In genomic region chr7:19088813-19089212, GRCm38 (mm10) we compare ENCODE assay signal across 8 mouse cellular contexts. TPM values are rescaled to one million over a fixed set of nuclear protein-coding genes. Genes with fewer than 3 reads are reported as not detected.
A peak's percentile ranks its signal among the peaks of the same experiment; 100 is the strongest.
DNase-seq lines count a peak whose midpoint lies in the region; ATAC-seq and TF ChIP-seq lines count a peak whose summit lies in the region.
"Had no signal": no experiment of that assay in that cellular context is flagged by ENCODE, and none has a peak within 500 bp of the region (broad histone marks: within the 10 kb centered on the region; RNA-seq: fewer than 3 reads in every experiment).

No protein-coding gene starts in this region.

- no peak for TF ChIP-seq POLR2A in bone marrow macrophage, adult 2 months (IDR thresholded peaks at IDR 0.05; ENCODE audit: borderline replicate concordance, low read depth, low read length)

- no peaks in the 10 kb centered on the region for H3K27me3 ChIP-seq in lung, postnatal 0 days (replicated peaks; ENCODE audit: insufficient read depth, low read length)

- peaks cover 8% of the 10 kb centered on the region; the same call in 1 of the 2 replicates for H3K36me3 ChIP-seq in ES-E14 (ENCODE audit: control insufficient read depth, insufficient read depth, low read length, poor library complexity, severe bottlenecking)
- no peaks in the 10 kb centered on the region for H3K36me3 ChIP-seq in lung, postnatal 0 days (ENCODE audit: insufficient read depth, low read length)

- H3K9ac ChIP-seq in ES-E14 (ENCODE audit: insufficient read depth, low read depth, low read length, poor library complexity, severe bottlenecking) = no peak overlapping the region
- H3K9ac ChIP-seq in lung, postnatal 0 days (replicated peaks; ENCODE audit: low read depth) = no peak overlapping the region

- H3K27ac ChIP-seq in ES-E14 (ENCODE audit: insufficient read depth, low read depth, low read length, poor library complexity, severe bottlenecking) = no peak overlapping the region
- no peak overlapping the region for H3K27ac ChIP-seq in bone marrow macrophage, adult 2 months (ENCODE audit: insufficient read depth, low read depth, low read length)
- no peak overlapping the region for H3K27ac ChIP-seq in lung, postnatal 0 days (ENCODE audit: low read length)
- H3K27ac ChIP-seq: macrophage had no signal

- H3K4me2 ChIP-seq in lung, postnatal 0 days (replicated peaks; ENCODE audit: low read depth, low read length) = no peak overlapping the region

- ATAC-seq in lung, postnatal 0 days = no peak

- H3K4me3 ChIP-seq in ES-E14 (ENCODE audit: insufficient read depth in 1 of 2, low read depth in 1 of 2, low read length in 2 of 2, poor library complexity in 1 of 2, severe bottlenecking in 1 of 2) = no peak overlapping the region
- H3K4me3 ChIP-seq in bone marrow macrophage, adult 2 months (ENCODE audit: insufficient read depth, low read length) = no peak overlapping the region
- H3K4me3 ChIP-seq in lung, postnatal 0 days (ENCODE audit: low read depth, low read length) = no peak overlapping the region

- 34% methylated on average over 10 of the region's 10 CpGs for WGBS in lung, postnatal 0 days

- no peaks in the 10 kb centered on the region for H3K9me3 ChIP-seq in ES-E14 (ENCODE audit: control insufficient read depth, insufficient read depth, low read depth, low read length)
- no peaks in the 10 kb centered on the region for H3K9me3 ChIP-seq in lung, postnatal 0 days (ENCODE audit: low read length)

- in situ Hi-C loops in ES-E14 (cut with MboI; ENCODE audit: low sequenced_read_pairs in 2 of 2, unreplicated experiment in 2 of 2) = no loop called here

- DNase-seq in left cerebral cortex, adult 11 months (ENCODE audit: low spot score) = peak; percentile 55
- DNase-seq in left cerebral cortex, adult 8-10 months (ENCODE audit: low spot score in 2 of 2) = no peak
- DNase-seq in ES-E14 (ENCODE audit: low read depth, low spot score) = peak; percentile 58
- peak; percentile 54 for DNase-seq in gastrocnemius, postnatal 25 days
- DNase-seq in lung, postnatal 0 days (ENCODE audit: low spot score) = peak; percentile 76
- DNase-seq in spleen, adult 18-20 months = peak; percentile 59 to 83

- no peak for TF ChIP-seq EP300 in lung, postnatal 0 days (IDR thresholded peaks at IDR 0.05)

- peak; percentile 58; the same call in 1 of the 2 replicates for TF ChIP-seq CTCF in bone marrow macrophage, adult 2 months (IDR thresholded peaks at IDR 0.05; ENCODE audit: low read depth, low read length)
- TF ChIP-seq CTCF in lung, postnatal 0 days (IDR thresholded peaks at IDR 0.05) = peak; percentile 89

- H3K4me1 ChIP-seq in ES-E14 (ENCODE audit: control insufficient read depth in 2 of 2, insufficient read depth in 2 of 2, low read length in 2 of 2, poor library complexity in 1 of 2) = peaks cover 1 to 35% of the 10 kb centered on the region in 2 experiments; a peak in 2 of 4 replicates
- peaks cover 14% of the 10 kb centered on the region for H3K4me1 ChIP-seq in bone marrow macrophage, adult 2 months (ENCODE audit: control insufficient read depth, insufficient read depth, low read length)
- H3K4me1 ChIP-seq in lung, postnatal 0 days (ENCODE audit: insufficient read depth, low read depth, low read length) = peaks cover 18% of the 10 kb centered on the region

TF ChIP-seq in ES-E14, 5 proteins besides CTCF, POLR2A, EP300 and RAD21:
- TF ChIP-seq HCFC1 (IDR thresholded peaks at IDR 0.05; ENCODE audit: borderline replicate concordance, insufficient read depth, low read length) = no peak
- no peak for TF ChIP-seq CHD2 (IDR thresholded peaks at IDR 0.05; ENCODE audit: low read depth, low read length)
- TF ChIP-seq MAFK (IDR thresholded peaks at IDR 0.05; ENCODE audit: insufficient read depth, low read depth, low read length) = no peak
- no peak for TF ChIP-seq ZC3H11A (IDR thresholded peaks at IDR 0.05; ENCODE audit: borderline replicate concordance, low read depth, low read length)
- TF ChIP-seq ZNF384 (IDR thresholded peaks at IDR 0.05; ENCODE audit: low read depth, low read length) = no peak

RNA-seq across cellular contexts. Expression of gene Dmpk, which starts 5.2 kb away (rescaled TPM):
- total RNA-seq in left cerebral cortex, adult 8-10 months (2022) = 10 to 100 TPM; 25.0 to 39.7 (median 31.6) TPM
- 32.6 and 34.1 TPM in 2 replicates for total RNA-seq in ES-E14 (2012; rRNA removed)
- polyA plus RNA-seq in bone marrow macrophage, adult 2 months (2012; ENCODE audit: insufficient read depth, insufficient read length, missing spikeins) = 2.9 and 4.2 TPM in 2 replicates
- total RNA-seq in gastrocnemius, postnatal 25 days (2021) = 100 to 1,000 TPM; 315 to 350 TPM
- polyA plus RNA-seq in lung, postnatal 0 days (2015; fragmentation: Nextera tagmentation; extraction: Ambion mirVana) = 11.5 and 14.7 TPM in 2 replicates

RNA-seq across cellular contexts. Expression of gene Six5, which starts 5.6 kb away (rescaled TPM):
- 1 to 10 TPM; 2.0 to 2.5 (median 2.3) TPM for total RNA-seq in left cerebral cortex, adult 8-10 months (2022)
- total RNA-seq in ES-E14 (2012; rRNA removed) = 2.9 and 3.0 TPM in 2 replicates
- 0.36 and 0.44 TPM in 2 replicates for polyA plus RNA-seq in bone marrow macrophage, adult 2 months (2012; ENCODE audit: insufficient read depth, insufficient read length, missing spikeins)
- 1 to 10 TPM; 2.0 to 2.7 TPM for total RNA-seq in gastrocnemius, postnatal 25 days (2021)
- 4.2 and 4.7 TPM in 2 replicates for polyA plus RNA-seq in lung, postnatal 0 days (2015; fragmentation: Nextera tagmentation; extraction: Ambion mirVana)

RNA-seq across cellular contexts. Expression of gene Dmwd, which starts 12.8 kb away (rescaled TPM):
- total RNA-seq in left cerebral cortex, adult 8-10 months (2022) = 100 to 1,000 TPM; 139 to 148 (median 143) TPM
- 41.3 and 45.2 TPM in 2 replicates for total RNA-seq in ES-E14 (2012; rRNA removed)
- polyA plus RNA-seq in bone marrow macrophage, adult 2 months (2012; ENCODE audit: insufficient read depth, insufficient read length, missing spikeins) = 1.7 and 2.6 TPM in 2 replicates
- 10 to 100 TPM; 22.4 to 22.7 TPM for total RNA-seq in gastrocnemius, postnatal 25 days (2021)
- polyA plus RNA-seq in lung, postnatal 0 days (2015; fragmentation: Nextera tagmentation; extraction: Ambion mirVana) = 9.7 and 12.0 TPM in 2 replicates

RNA-seq across cellular contexts. Expression of gene Gm4969, which starts 29.4 kb away (rescaled TPM):
- under 1 TPM in 3 of 4 experiments, not detected in 1; 0.37 to 0.68 (median 0.48) TPM for total RNA-seq in left cerebral cortex, adult 8-10 months (2022)
- total RNA-seq in ES-E14 (2012; rRNA removed) = 1.2 and 1.9 TPM in 2 replicates
- not detected in 2 replicates for polyA plus RNA-seq in bone marrow macrophage, adult 2 months (2012; ENCODE audit: insufficient read depth, insufficient read length, missing spikeins)
- not detected for total RNA-seq in gastrocnemius, postnatal 25 days (2021)
- 0.20 and 0.23 TPM in 2 replicates for polyA plus RNA-seq in lung, postnatal 0 days (2015; fragmentation: Nextera tagmentation; extraction: Ambion mirVana)
- polyA plus RNA-seq: macrophage had no signal

RNA-seq across cellular contexts. Expression of gene Fbxo46, which starts 30.8 kb away (rescaled TPM):
- 10 to 100 TPM; 13.2 to 15.7 (median 14.2) TPM for total RNA-seq in left cerebral cortex, adult 8-10 months (2022)
- total RNA-seq in ES-E14 (2012; rRNA removed) = 19.5 and 27.1 TPM in 2 replicates
- 7.1 and 8.2 TPM in 2 replicates for polyA plus RNA-seq in bone marrow macrophage, adult 2 months (2012; ENCODE audit: insufficient read depth, insufficient read length, missing spikeins)
- 1 to 10 TPM; 2.9 TPM for total RNA-seq in gastrocnemius, postnatal 25 days (2021)
- polyA plus RNA-seq in lung, postnatal 0 days (2015; fragmentation: Nextera tagmentation; extraction: Ambion mirVana) = 9.9 and 10.1 TPM in 2 replicates

Comparison
In these comparisons a context has a peak if more than half of its experiments do, and no peak if none do; other contexts are left out.
1. DNase-seq: peak in left cerebral cortex, adult 11 months (single experiment), ES-E14 (single experiment), gastrocnemius, postnatal 25 days (single experiment), lung, postnatal 0 days (single experiment) and spleen, adult 18-20 months (2 of 2); none in left cerebral cortex, adult 8-10 months (0 of 2).